Mouse (Mus musculus): ENCODE data around the gene Cdhr5. TPM values are rescaled to one million over a fixed set of nuclear protein-coding genes. Genes with fewer than 3 reads are reported as not detected.
"Not testable (repeated sequence)": the region's sequence is repeated elsewhere in the genome, so short reads cannot be mapped to it uniquely, and the experiment has no call there.

Gene Cdhr5
- total RNA-seq, 2 experiments from 2014 or later, result not detected

DNA sequence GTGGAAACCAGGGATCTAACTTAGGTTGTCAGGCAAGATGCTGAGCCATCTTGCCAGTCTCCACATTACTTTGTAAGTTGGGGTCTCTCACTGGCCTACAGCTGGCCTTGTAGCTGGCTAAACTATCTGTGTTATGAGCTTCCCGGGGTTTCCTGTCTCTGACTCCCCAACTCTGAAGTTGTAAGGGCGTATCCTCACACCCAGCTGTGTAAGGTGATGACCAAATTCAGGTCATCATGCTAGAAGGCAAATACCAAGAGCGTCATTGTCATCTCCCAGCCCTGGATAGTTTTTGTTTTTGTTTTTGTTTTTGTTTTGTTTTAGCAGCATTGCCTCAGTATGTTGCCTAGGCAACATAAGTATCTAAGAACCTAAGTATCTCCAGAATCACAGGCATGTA lies 6.0 kb downstream of the Cdhr5 start:
- intact Hi-C loops (cut with DNase I), result no loop called here
- Histone ChIP-seq H3K4me3 (no peak overlapping the region), H3K27ac (no peak overlapping the region)
- no peak for TF ChIP-seq CTCF (IDR thresholded peaks at IDR 0.05)
- no peak for DNase-seq (ENCODE audit: extremely low spot score in 1 of 2, low spot score in 2 of 2)

DNA sequence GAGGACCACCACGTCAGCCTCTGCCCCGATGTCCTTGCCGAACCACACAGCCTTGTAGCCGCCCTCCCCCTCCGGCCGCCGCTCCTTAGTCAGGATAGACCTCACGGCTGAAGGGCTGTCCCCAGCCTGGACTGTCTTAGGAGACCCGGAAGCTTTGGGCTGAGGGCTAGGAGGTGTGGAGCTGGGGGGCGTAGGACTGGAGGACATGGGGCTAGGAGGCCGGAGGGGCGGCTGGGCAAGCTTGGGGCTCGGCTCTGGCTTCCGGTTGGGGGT lies 7.4 kb downstream of the Cdhr5 start:
- intact Hi-C loops (cut with DNase I), result loop anchor here (5.0 kb wide), 1 partner anchor 93 kb away; no protein-coding TSS in a partner anchor
- TF ChIP-seq CTCF (IDR thresholded peaks at IDR 0.05), result no peak

DNA sequence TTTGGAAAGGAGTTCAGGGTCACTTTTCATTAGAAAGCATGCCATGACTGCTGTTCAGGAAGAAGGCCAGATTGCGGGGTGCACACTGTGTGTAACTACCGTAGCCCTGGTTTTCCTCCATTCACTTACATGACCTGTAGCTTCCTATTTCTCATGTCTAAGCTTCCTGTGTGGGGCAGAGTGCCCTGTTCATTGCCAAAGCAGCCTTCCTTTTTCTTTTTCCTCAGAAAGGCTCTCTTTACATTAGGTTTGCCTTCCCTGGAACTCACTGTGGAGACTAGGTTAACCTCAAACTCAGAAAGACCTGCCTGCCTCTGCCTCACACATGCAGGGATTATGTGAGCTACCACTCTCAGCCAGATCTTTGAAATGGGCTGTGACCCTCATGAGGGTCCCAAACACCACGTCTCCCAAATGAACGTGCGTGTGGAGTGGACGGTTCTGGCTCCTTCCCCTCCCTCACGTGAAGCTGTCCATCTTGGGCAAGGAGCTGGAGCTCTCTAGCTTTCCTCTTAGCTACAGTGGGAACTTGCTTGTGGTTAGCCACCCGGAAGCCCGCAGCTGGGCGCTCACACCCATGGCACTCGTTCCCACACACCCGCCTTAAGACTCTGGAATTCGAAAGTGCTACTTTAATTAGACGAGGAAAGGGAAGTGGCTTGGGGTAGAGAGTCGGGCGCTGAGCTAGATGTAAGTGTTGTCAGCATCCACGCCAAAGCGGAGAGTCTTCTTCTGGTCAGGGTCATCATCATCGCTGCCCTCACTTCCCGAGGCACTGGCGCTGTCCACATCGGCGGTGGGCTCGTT lies 7.9 kb downstream of the Cdhr5 start:
- TF ChIP-seq CTCF (IDR thresholded peaks at IDR 0.05), result no peak
- DNase-seq (ENCODE audit: extremely low spot score in 1 of 2, low spot score in 2 of 2), result no peak
- Histone ChIP-seq H3K27ac (no peak overlapping the region), H3K4me3 (no peak overlapping the region)
- intact Hi-C loops (cut with DNase I), result loop anchor here (5.0 kb wide), 1 partner anchor 94 kb away; no protein-coding TSS in a partner anchor

More for the DNA sequence above, 7.4 kb downstream of the Cdhr5 start:
- Histone ChIP-seq H3K27ac (no peak overlapping the region), H3K4me3 (no peak overlapping the region)
- no peak for DNase-seq (ENCODE audit: extremely low spot score in 1 of 2, low spot score in 2 of 2)

- peak in 1 of 2 experiments; percentile 26 for DNase-seq (ENCODE audit: extremely low spot score in 1 of 2, low spot score in 2 of 2)
- TF ChIP-seq CTCF (IDR thresholded peaks at IDR 0.05), result no peak
- Histone ChIP-seq H3K27ac (no peak within 1 kb of the TSS), H3K4me3 (peak within 1 kb of the TSS; percentile 57)
- intact Hi-C loops (cut with DNase I), result loop anchor here (5.0 kb wide), 1 partner anchor 96 kb away; no protein-coding TSS in a partner anchor
These were observed 10.6 kb downstream of the Cdhr5 start, which contains the start of gene Irf7 for GRCm38 (mm10) chr7:141265739-141266561. Gene Irf7, minus strand, starts transcription at chr7:141266481.

DNA sequence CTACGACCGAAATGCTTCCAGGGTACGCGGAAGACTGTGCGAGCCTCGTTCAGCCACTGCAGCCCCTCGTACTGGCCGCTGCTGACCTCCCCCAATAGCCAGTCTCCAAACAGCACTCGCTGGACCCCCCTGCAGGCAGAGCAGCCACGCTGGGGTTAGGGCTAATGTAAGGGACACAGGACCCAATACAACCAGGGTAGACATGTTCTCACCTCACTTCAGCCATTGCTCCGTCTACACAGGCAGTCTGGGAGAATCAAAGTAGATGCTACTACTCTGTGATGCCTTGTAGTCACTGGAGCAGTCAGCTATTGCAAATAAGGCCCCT lies 11.2 kb downstream of the Cdhr5 start:
- H3K4me3 ChIP-seq, result no peak overlapping the region
- intact Hi-C loops (cut with DNase I), result loop anchor here (5.0 kb wide), 1 partner anchor 97 kb away; no protein-coding TSS in a partner anchor
- no peak for DNase-seq (ENCODE audit: extremely low spot score in 1 of 2, low spot score in 2 of 2)
- no peak overlapping the region for H3K27ac ChIP-seq
- no peak for TF ChIP-seq CTCF (IDR thresholded peaks at IDR 0.05)

- intact Hi-C loops (cut with DNase I), result loop anchor here (5.0 kb wide), 1 partner anchor 97 kb away; no protein-coding TSS in a partner anchor
- peak; percentile 46 for TF ChIP-seq CTCF (IDR thresholded peaks at IDR 0.05)
- no peak overlapping the region for H3K4me3 ChIP-seq
- DNase-seq (ENCODE audit: extremely low spot score in 1 of 2, low spot score in 2 of 2), result no peak
- H3K27ac ChIP-seq, result no peak overlapping the region
These were observed 11.7 kb downstream of the Cdhr5 start for GRCm38 (mm10) chr7:141264761-141265410.

GRCm38 (mm10) chr7:141264041-141264700 lies 12.4 kb downstream of the Cdhr5 start:
- intact Hi-C loops (cut with DNase I), result no loop called here

GRCm38 (mm10) chr7:141263640-141264039 lies 12.9 kb downstream of the Cdhr5 start:
- no peak overlapping the region for H3K27ac ChIP-seq
- intact Hi-C loops (cut with DNase I), result no loop called here
- no peak for TF ChIP-seq CTCF (IDR thresholded peaks at IDR 0.05)
- no peak for DNase-seq (ENCODE audit: extremely low spot score in 1 of 2, low spot score in 2 of 2)
- no peak overlapping the region for H3K4me3 ChIP-seq

More at GRCm38 (mm10) chr7:141264041-141264700, 12.4 kb downstream of the Cdhr5 start:
- no peak for DNase-seq (ENCODE audit: extremely low spot score in 1 of 2, low spot score in 2 of 2)
- TF ChIP-seq CTCF (IDR thresholded peaks at IDR 0.05), result no peak
- no peak overlapping the region for H3K4me3 ChIP-seq
- no peak overlapping the region for H3K27ac ChIP-seq

GRCm38 (mm10) chr7:141261480-141261879 lies 15.1 kb downstream of the Cdhr5 start:
- no peak for DNase-seq (ENCODE audit: extremely low spot score in 1 of 2, low spot score in 2 of 2)
- intact Hi-C loops (cut with DNase I), result no loop called here
- no peak for TF ChIP-seq CTCF (IDR thresholded peaks at IDR 0.05)
- H3K27ac ChIP-seq, result no peak overlapping the region
- no peak overlapping the region for H3K4me3 ChIP-seq

GRCm38 (mm10) chr7:141256159-141256558 lies 20.4 kb downstream of the Cdhr5 start:
- TF ChIP-seq CTCF (IDR thresholded peaks at IDR 0.05), result no peak
- no peak for DNase-seq (ENCODE audit: extremely low spot score in 1 of 2, low spot score in 2 of 2)
- Histone ChIP-seq H3K27ac (no peak overlapping the region), H3K4me3 (no peak overlapping the region)
- intact Hi-C loops (cut with DNase I), result loop anchor here (5.0 kb wide), 1 partner anchor 51 kb away; no protein-coding TSS in a partner anchor

DNA sequence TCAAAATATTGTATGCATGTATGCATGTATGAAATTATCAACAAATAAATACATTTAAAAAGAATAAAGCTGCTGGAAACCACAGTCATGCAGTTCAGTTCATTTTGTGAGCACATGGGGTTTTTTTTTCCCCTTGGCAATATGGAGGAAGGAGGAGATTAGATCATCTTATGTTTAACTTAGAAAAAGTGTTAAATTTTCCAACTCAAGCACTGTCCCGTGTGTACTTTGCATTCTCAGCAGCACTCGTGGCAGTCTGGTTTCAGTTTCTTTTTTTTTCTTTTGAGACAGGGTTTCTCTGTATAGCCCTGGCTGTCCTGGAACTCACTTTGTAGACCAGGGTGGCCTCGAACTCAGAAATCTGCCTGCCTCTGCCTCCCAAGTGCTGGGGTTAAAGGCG lies 26.1 kb downstream of the Cdhr5 start:
- H3K4me3 ChIP-seq; H3K27ac ChIP-seq; intact Hi-C loops (cut with DNase I); DNase-seq (ENCODE audit: extremely low spot score in 1 of 2, low spot score in 2 of 2): not testable (repeated sequence)

Measured in left cerebral cortex, adult 2 months (tissue).